Mouse (Mus musculus): ENCODE data around the gene Gnaz. TPM values are rescaled to one million over a fixed set of nuclear protein-coding genes. Genes with fewer than 3 reads are reported as not detected.

Gnaz gene
- polyA plus RNA-seq, 1 experiment from 2014 or later = 6.1 TPM

DNA sequence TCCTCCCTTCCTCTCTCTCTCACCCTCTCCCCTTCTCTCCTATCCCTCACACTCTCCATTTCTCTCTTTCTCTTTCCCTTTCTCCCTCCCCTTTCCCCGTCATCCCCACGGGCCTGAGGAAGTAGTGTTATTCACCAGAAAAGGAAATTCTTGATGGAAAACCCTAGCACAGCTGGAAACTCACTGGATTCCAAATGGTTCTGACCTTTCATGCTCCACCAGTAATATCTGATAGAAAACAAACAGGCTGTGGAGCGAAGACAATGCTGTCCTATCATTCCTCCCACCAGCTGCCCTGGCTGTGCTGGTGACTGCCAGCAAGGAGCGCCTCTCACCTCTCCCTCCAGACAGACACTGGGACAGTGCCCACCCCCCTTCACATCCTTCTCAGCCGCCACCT lies 27.9 kb downstream of the Gnaz start:
- Histone ChIP-seq H3K9ac (replicated peaks; ENCODE audit: low read depth, low read length) (no peak overlapping the region), H3K4me3 (ENCODE audit: low read depth, low read length) (0 out of 2 replicates have a peak overlapping the region, but pooled peaks have one; percentile 4), H3K4me1 (ENCODE audit: control insufficient read depth, insufficient read depth, low read length) (peaks cover 11% of the 10 kb centered on the region; the same call in 1 of the 2 replicates), H3K27me3 (ENCODE audit: control insufficient read depth, insufficient read depth, low read length) (no peaks in the 10 kb centered on the region), H3K4me2 (replicated peaks; ENCODE audit: low read depth, low read length) (peak overlapping the region; percentile 42; the same call in 1 of the 2 replicates), H3K9me3 (ENCODE audit: control insufficient read depth, low read depth, low read length) (no peaks in the 10 kb centered on the region), H3K36me3 (ENCODE audit: control insufficient read depth, insufficient read depth, low read length) (no peaks in the 10 kb centered on the region), H3K27ac (ENCODE audit: low read length) (no peak overlapping the region; the same call in 1 of the 2 replicates)
- WGBS = 6% methylated on average over 5 of the region's 5 CpGs
- ATAC-seq (ENCODE audit: insufficient number of reproducible peaks, insufficient read depth, low FRiP score, low read depth) = peak; percentile 28; the same call in 1 of the 2 replicates

GRCm38 (mm10) chr10:74995377-74995776 lies 28.4 kb downstream of the Gnaz start:
- Histone ChIP-seq H3K27ac (ENCODE audit: low read length) (no peak overlapping the region), H3K36me3 (ENCODE audit: control insufficient read depth, insufficient read depth, low read length) (no peaks in the 10 kb centered on the region), H3K4me3 (ENCODE audit: low read depth, low read length) (0 out of 2 replicates have a peak overlapping the region, but pooled peaks have one; percentile 4), H3K9me3 (ENCODE audit: control insufficient read depth, low read depth, low read length) (no peaks in the 10 kb centered on the region), H3K4me1 (ENCODE audit: control insufficient read depth, insufficient read depth, low read length) (peaks cover 11% of the 10 kb centered on the region; the same call in 1 of the 2 replicates), H3K9ac (replicated peaks; ENCODE audit: low read depth, low read length) (no peak overlapping the region), H3K4me2 (replicated peaks; ENCODE audit: low read depth, low read length) (peak overlapping the region; percentile 42), H3K27me3 (ENCODE audit: control insufficient read depth, insufficient read depth, low read length) (no peaks in the 10 kb centered on the region)
- WGBS = 7% methylated on average over 17 of the region's 17 CpGs
- ATAC-seq (ENCODE audit: insufficient number of reproducible peaks, insufficient read depth, low FRiP score, low read depth) = peak; percentile 24; the same call in 1 of the 2 replicates

DNA sequence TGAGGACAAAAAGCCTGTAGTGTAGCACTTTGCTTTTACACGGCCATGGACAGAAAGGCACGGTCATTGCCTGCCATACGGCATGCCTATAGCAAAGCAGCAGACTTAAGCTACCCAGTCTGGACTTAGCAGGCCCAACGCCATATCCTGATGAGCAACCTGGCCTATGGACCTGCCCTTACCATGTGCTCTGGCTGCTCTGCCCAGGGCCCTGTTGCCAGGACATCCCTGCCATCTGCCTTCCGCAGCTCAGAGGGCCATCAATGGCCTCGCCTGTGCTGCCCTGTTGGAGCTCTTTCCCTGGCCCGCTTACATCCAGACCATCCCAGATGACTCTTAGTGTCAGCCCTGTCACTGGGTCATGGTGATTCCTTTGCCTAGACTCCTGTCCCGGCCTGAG lies 34.4 kb downstream of the Gnaz start:
- Histone ChIP-seq H3K4me3 (ENCODE audit: low read depth, low read length) (no peak overlapping the region), H3K36me3 (ENCODE audit: control insufficient read depth, insufficient read depth, low read length) (no peaks in the 10 kb centered on the region), H3K4me2 (replicated peaks; ENCODE audit: low read depth, low read length) (no peak overlapping the region), H3K27ac (ENCODE audit: low read length) (no peak overlapping the region), H3K9me3 (ENCODE audit: control insufficient read depth, low read depth, low read length) (no peaks in the 10 kb centered on the region), H3K9ac (replicated peaks; ENCODE audit: low read depth, low read length) (no peak overlapping the region), H3K27me3 (ENCODE audit: control insufficient read depth, insufficient read depth, low read length) (no peaks in the 10 kb centered on the region), H3K4me1 (ENCODE audit: control insufficient read depth, insufficient read depth, low read length) (peaks cover 3% of the 10 kb centered on the region; the same call in 1 of the 2 replicates)
- WGBS = 91% methylated on average over 8 of the region's 8 CpGs
- no peak for ATAC-seq (ENCODE audit: insufficient number of reproducible peaks, insufficient read depth, low FRiP score, low read depth)

- no peaks in the 10 kb centered on the region for H3K27me3 ChIP-seq (ENCODE audit: control insufficient read depth, insufficient read depth, low read length)
- peaks cover 3% of the 10 kb centered on the region; the same call in 1 of the 2 replicates for H3K4me1 ChIP-seq (ENCODE audit: control insufficient read depth, insufficient read depth, low read length)
- ATAC-seq (ENCODE audit: insufficient number of reproducible peaks, insufficient read depth, low FRiP score, low read depth) = peak; percentile 73
- H3K27ac ChIP-seq (ENCODE audit: low read length) = no peak overlapping the region
- no peak overlapping the region for H3K4me2 ChIP-seq (replicated peaks; ENCODE audit: low read depth, low read length)
- H3K4me3 ChIP-seq (ENCODE audit: low read depth, low read length) = no peak overlapping the region
- H3K36me3 ChIP-seq (ENCODE audit: control insufficient read depth, insufficient read depth, low read length) = no peaks in the 10 kb centered on the region
- no peak overlapping the region for H3K9ac ChIP-seq (replicated peaks; ENCODE audit: low read depth, low read length)
- H3K9me3 ChIP-seq (ENCODE audit: control insufficient read depth, low read depth, low read length) = no peaks in the 10 kb centered on the region
- 60% methylated on average over 3 of the region's 3 CpGs for WGBS
These were observed 37.1 kb downstream of the Gnaz start for GRCm38 (mm10) chr10:75004067-75004466.

- Histone ChIP-seq H3K9ac (replicated peaks; ENCODE audit: low read depth, low read length) (no peak overlapping the region), H3K36me3 (ENCODE audit: control insufficient read depth, insufficient read depth, low read length) (no peaks in the 10 kb centered on the region), H3K27me3 (ENCODE audit: control insufficient read depth, insufficient read depth, low read length) (no peaks in the 10 kb centered on the region), H3K27ac (ENCODE audit: low read length) (no peak overlapping the region), H3K9me3 (ENCODE audit: control insufficient read depth, low read depth, low read length) (no peaks in the 10 kb centered on the region), H3K4me3 (ENCODE audit: low read depth, low read length) (no peak overlapping the region), H3K4me1 (ENCODE audit: control insufficient read depth, insufficient read depth, low read length) (peaks cover 3% of the 10 kb centered on the region; the same call in 1 of the 2 replicates), H3K4me2 (replicated peaks; ENCODE audit: low read depth, low read length) (no peak overlapping the region)
- ATAC-seq (ENCODE audit: insufficient number of reproducible peaks, insufficient read depth, low FRiP score, low read depth) = no peak
- 64% methylated on average over 8 of the region's 8 CpGs for WGBS
These were observed 40.1 kb downstream of the Gnaz start for GRCm38 (mm10) chr10:75006889-75007662.

- Histone ChIP-seq H3K4me1 (ENCODE audit: control insufficient read depth, insufficient read depth, low read length) (no peaks in the 10 kb centered on the region), H3K9me3 (ENCODE audit: control insufficient read depth, low read depth, low read length) (no peaks in the 10 kb centered on the region), H3K27me3 (ENCODE audit: control insufficient read depth, insufficient read depth, low read length) (no peaks in the 10 kb centered on the region), H3K27ac (ENCODE audit: low read length) (no peak overlapping the region), H3K9ac (replicated peaks; ENCODE audit: low read depth, low read length) (no peak overlapping the region), H3K36me3 (ENCODE audit: control insufficient read depth, insufficient read depth, low read length) (no peaks in the 10 kb centered on the region), H3K4me3 (ENCODE audit: low read depth, low read length) (no peak overlapping the region), H3K4me2 (replicated peaks; ENCODE audit: low read depth, low read length) (no peak overlapping the region)
- 81% methylated on average over 15 of the region's 15 CpGs for WGBS
- no peak for ATAC-seq (ENCODE audit: insufficient number of reproducible peaks, insufficient read depth, low FRiP score, low read depth)
These were observed 43.7 kb downstream of the Gnaz start for GRCm38 (mm10) chr10:75010704-75011103.

GRCm38 (mm10) chr10:75015465-75015864 lies 48.5 kb downstream of the Gnaz start:
- ATAC-seq (ENCODE audit: insufficient number of reproducible peaks, insufficient read depth, low FRiP score, low read depth) = no peak
- H3K9me3 ChIP-seq (ENCODE audit: control insufficient read depth, low read depth, low read length) = no peaks in the 10 kb centered on the region
- no peak overlapping the region for H3K4me2 ChIP-seq (replicated peaks; ENCODE audit: low read depth, low read length)

GRCm38 (mm10) chr10:75016481-75016880 lies 49.5 kb downstream of the Gnaz start:
- H3K27me3 ChIP-seq (ENCODE audit: control insufficient read depth, insufficient read depth, low read length) = no peaks in the 10 kb centered on the region
- 88% methylated on average over 4 of the region's 4 CpGs for WGBS

More at GRCm38 (mm10) chr10:75015465-75015864, 48.5 kb downstream of the Gnaz start:
- Histone ChIP-seq H3K4me3 (ENCODE audit: low read depth, low read length) (no peak overlapping the region), H3K4me1 (ENCODE audit: control insufficient read depth, insufficient read depth, low read length) (no peaks in the 10 kb centered on the region), H3K9ac (replicated peaks; ENCODE audit: low read depth, low read length) (no peak overlapping the region), H3K27me3 (ENCODE audit: control insufficient read depth, insufficient read depth, low read length) (no peaks in the 10 kb centered on the region), H3K36me3 (ENCODE audit: control insufficient read depth, insufficient read depth, low read length) (no peaks in the 10 kb centered on the region), H3K27ac (ENCODE audit: low read length) (no peak overlapping the region)
- WGBS = 68% methylated on average over 14 of the region's 14 CpGs

More at GRCm38 (mm10) chr10:75016481-75016880, 49.5 kb downstream of the Gnaz start:
- H3K4me2 ChIP-seq (replicated peaks; ENCODE audit: low read depth, low read length) = no peak overlapping the region
- ATAC-seq (ENCODE audit: insufficient number of reproducible peaks, insufficient read depth, low FRiP score, low read depth) = no peak
- no peak overlapping the region for H3K4me3 ChIP-seq (ENCODE audit: low read depth, low read length)
- no peak overlapping the region for H3K9ac ChIP-seq (replicated peaks; ENCODE audit: low read depth, low read length)
- H3K9me3 ChIP-seq (ENCODE audit: control insufficient read depth, low read depth, low read length) = no peaks in the 10 kb centered on the region
- no peak overlapping the region for H3K27ac ChIP-seq (ENCODE audit: low read length)
- H3K36me3 ChIP-seq (ENCODE audit: control insufficient read depth, insufficient read depth, low read length) = no peaks in the 10 kb centered on the region
- H3K4me1 ChIP-seq (ENCODE audit: control insufficient read depth, insufficient read depth, low read length) = no peaks in the 10 kb centered on the region
